Mouse (Mus musculus): ENCODE results near the gene Dzip1l. TPM values are rescaled to one million over a fixed set of nuclear protein-coding genes. Genes with fewer than 3 reads are reported as not detected.

Dzip1l gene
- polyA plus RNA-seq, 1 experiment from 2014 or later, result 31.7 TPM

- 55% methylated on average over 4 of the region's 4 CpGs for WGBS
- no peak for ATAC-seq (ENCODE audit: insufficient number of reproducible peaks, insufficient read depth, low FRiP score, low TSS enrichment, low read depth)
- Histone ChIP-seq H3K4me1 (peaks cover 34% of the 10 kb centered on the region), H3K36me3 (peaks cover 13% of the 10 kb centered on the region; the same call in 1 of the 2 replicates), H3K9ac (peak overlapping the region; percentile 84; the same call in 1 of the 2 replicates), H3K27ac (peak overlapping the region; percentile 98; the same call in 1 of the 2 replicates), H3K27me3 (no peaks in the 10 kb centered on the region), H3K4me3 (no peak overlapping the region), H3K9me3 (no peaks in the 10 kb centered on the region), H3K4me2 (peak overlapping the region; percentile 84; the same call in 1 of the 2 replicates)
Measured at GRCm38 (mm10) chr9:99628581-99628980, 715 bp upstream of the Dzip1l start.

DNA sequence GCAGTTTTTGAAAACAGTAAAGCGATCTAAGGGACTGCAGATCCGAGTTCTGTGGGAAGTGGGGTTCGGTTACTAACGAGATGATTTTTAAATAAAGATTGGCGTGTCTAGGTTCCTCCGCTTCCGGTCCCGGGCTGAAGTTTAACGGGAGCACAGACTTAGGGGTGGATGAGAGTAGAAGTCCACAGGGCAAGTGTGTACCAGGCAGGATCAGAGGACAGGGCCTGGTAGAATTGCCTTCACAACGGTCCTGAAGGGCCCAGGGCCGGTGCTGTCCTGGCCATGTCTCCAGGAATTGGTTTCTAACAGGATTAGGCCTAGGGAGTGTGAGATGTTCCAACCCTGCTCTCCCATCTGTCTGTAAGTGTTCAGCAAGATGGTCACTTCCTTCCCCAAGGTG is 775 bp downstream of the Dzip1l start:
- Histone ChIP-seq H3K4me1 (peaks cover 34% of the 10 kb centered on the region), H3K27me3 (no peaks in the 10 kb centered on the region), H3K4me2 (peak overlapping the region; percentile 84), H3K27ac (peak overlapping the region; percentile 98), H3K9ac (peak overlapping the region; percentile 84), H3K4me3 (peak overlapping the region; percentile 67), H3K9me3 (no peaks in the 10 kb centered on the region), H3K36me3 (peaks cover 28% of the 10 kb centered on the region)
- WGBS, result under 1% methylated on average over 11 of the region's 11 CpGs
- no peak for ATAC-seq (ENCODE audit: insufficient number of reproducible peaks, insufficient read depth, low FRiP score, low TSS enrichment, low read depth)

GRCm38 (mm10) chr9:99630528-99631125 is 1.3 kb downstream of the Dzip1l start:
- WGBS, result 39% methylated on average over 9 of the region's 9 CpGs
- H3K9ac ChIP-seq, result peak overlapping the region; percentile 84
- no peak for ATAC-seq (ENCODE audit: insufficient number of reproducible peaks, insufficient read depth, low FRiP score, low TSS enrichment, low read depth)

DNA sequence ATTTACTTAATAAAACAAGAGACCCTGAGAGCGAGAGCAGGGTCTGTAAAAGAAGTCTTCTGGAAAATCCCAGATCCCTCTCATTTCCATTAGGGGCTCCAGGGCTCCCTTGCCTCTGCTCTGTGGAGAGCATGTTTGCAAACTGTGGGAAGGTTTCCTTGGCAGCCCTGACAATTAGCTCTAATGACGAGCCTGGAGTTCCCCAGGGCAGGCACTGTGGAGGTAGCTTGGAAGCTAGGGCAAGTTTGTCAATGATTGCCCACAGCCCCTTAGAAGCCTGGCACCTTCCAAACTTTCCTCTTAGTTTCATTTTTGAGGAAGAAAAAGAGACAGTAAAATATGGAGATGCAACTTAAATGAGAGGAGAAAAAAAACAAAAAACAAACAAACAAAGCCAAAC is 2.5 kb downstream of the Dzip1l start:
- 31% methylated on average over 2 of the region's 2 CpGs for WGBS
- ATAC-seq (ENCODE audit: insufficient number of reproducible peaks, insufficient read depth, low FRiP score, low TSS enrichment, low read depth), result no peak
- peak overlapping the region; percentile 49; the same call in 1 of the 2 replicates for H3K9ac ChIP-seq
- H3K9me3 ChIP-seq, result no peaks in the 10 kb centered on the region
- H3K4me2 ChIP-seq, result peak overlapping the region; percentile 84
- peaks cover 45% of the 10 kb centered on the region for H3K36me3 ChIP-seq
- H3K4me1 ChIP-seq, result peaks cover 34% of the 10 kb centered on the region
- H3K27ac ChIP-seq, result peak overlapping the region; percentile 39; the same call in 1 of the 2 replicates
- H3K4me3 ChIP-seq, result peak overlapping the region; percentile 12; the same call in 1 of the 2 replicates
- H3K27me3 ChIP-seq, result no peaks in the 10 kb centered on the region

More at GRCm38 (mm10) chr9:99630528-99631125, 1.3 kb downstream of the Dzip1l start:
- H3K4me2 ChIP-seq, result peak overlapping the region; percentile 84
- peaks cover 33% of the 10 kb centered on the region for H3K36me3 ChIP-seq
- peak overlapping the region; percentile 98 for H3K27ac ChIP-seq
- peak overlapping the region; percentile 67 for H3K4me3 ChIP-seq
- no peaks in the 10 kb centered on the region for H3K27me3 ChIP-seq
- H3K4me1 ChIP-seq, result peaks cover 34% of the 10 kb centered on the region
- H3K9me3 ChIP-seq, result no peaks in the 10 kb centered on the region

DNA sequence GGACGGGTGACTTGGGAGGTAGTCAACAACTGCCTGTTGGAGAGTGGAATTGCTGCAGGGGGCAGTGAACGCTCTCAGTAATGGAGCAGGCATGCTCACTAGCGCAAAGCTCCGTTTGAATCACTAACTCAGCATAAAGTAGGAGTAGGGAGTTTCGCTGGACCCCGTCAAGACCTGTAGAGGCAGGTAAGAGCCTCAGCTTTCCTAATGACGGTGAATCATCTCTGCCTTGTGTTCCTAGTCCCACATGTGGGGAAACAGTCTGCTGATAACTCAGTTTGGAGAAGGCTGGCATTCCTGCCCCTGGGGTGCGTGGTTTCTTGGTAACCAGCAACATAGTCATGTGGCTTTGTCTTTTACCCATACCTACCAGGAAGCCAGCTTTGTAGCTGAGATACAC is 3.0 kb downstream of the Dzip1l start:
- peaks cover 50% of the 10 kb centered on the region for H3K36me3 ChIP-seq
- 0 out of 2 replicates have a peak overlapping the region, but pooled peaks have one; percentile 12 for H3K4me3 ChIP-seq
- peaks cover 34% of the 10 kb centered on the region for H3K4me1 ChIP-seq
- 42% methylated on average over 8 of the region's 8 CpGs for WGBS
- ATAC-seq (ENCODE audit: insufficient number of reproducible peaks, insufficient read depth, low FRiP score, low TSS enrichment, low read depth), result no peak
- peak overlapping the region; percentile 84 for H3K4me2 ChIP-seq
- no peaks in the 10 kb centered on the region for H3K27me3 ChIP-seq
- no peaks in the 10 kb centered on the region for H3K9me3 ChIP-seq
- H3K27ac ChIP-seq, result peak overlapping the region; percentile 23; the same call in 1 of the 2 replicates
- H3K9ac ChIP-seq, result peak overlapping the region; percentile 2; the same call in 1 of the 2 replicates

DNA sequence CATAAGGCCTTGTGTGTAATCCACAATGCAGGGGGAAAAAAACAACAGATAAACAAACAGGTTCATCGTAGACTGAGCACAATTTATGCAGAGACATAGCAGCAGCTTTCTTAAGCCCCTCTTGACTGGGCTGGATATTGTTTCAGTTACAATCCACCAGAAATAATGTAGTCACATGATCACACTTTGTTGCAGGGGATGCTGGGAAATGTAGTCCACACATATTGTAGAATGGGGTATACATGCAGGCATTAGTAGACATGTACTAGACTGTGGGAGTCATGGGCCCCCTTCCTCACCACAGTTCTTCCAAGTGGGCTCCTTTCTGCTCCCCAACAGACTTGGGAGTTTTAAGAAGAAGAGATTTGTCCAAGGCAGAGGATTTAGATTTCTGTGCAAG is 7.5 kb downstream of the Dzip1l start:
- H3K27me3 ChIP-seq, result no peaks in the 10 kb centered on the region
- H3K27ac ChIP-seq, result no peak overlapping the region
- no peaks in the 10 kb centered on the region for H3K9me3 ChIP-seq
- no peak overlapping the region for H3K4me3 ChIP-seq
- H3K36me3 ChIP-seq, result peaks cover 85% of the 10 kb centered on the region
- H3K9ac ChIP-seq, result no peak overlapping the region
- H3K4me2 ChIP-seq, result no peak overlapping the region
- no peak for ATAC-seq (ENCODE audit: insufficient number of reproducible peaks, insufficient read depth, low FRiP score, low TSS enrichment, low read depth)
- peaks cover 14% of the 10 kb centered on the region for H3K4me1 ChIP-seq
- 74% methylated on average over 1 of the region's 1 CpGs for WGBS

DNA sequence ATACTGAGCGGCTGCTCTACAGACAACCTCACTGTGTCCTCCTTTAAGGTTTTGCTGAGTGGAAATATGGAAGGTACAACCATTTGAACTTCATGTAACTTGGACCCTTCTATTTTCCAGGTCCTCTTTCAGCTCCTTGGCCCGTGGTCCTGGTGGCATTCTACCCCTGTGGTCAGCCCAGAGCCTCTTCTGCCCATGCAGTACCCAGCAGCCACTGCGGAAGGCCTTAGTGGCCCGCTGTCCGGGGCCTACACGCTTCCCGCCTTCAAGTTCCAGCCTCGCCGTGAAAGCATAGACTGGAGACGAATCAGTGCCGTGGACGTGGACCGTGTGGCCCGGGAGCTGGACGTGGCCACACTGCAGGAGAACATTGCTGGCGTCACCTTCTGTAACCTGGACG is 7.9 kb downstream of the Dzip1l start:
- Histone ChIP-seq H3K4me2 (no peak overlapping the region), H3K9ac (no peak overlapping the region), H3K9me3 (no peaks in the 10 kb centered on the region), H3K4me3 (no peak overlapping the region), H3K27ac (no peak overlapping the region), H3K36me3 (peaks cover 89% of the 10 kb centered on the region), H3K27me3 (no peaks in the 10 kb centered on the region), H3K4me1 (peaks cover 10% of the 10 kb centered on the region)
- WGBS, result 96% methylated on average over 17 of the region's 17 CpGs
- ATAC-seq (ENCODE audit: insufficient number of reproducible peaks, insufficient read depth, low FRiP score, low TSS enrichment, low read depth), result no peak

DNA sequence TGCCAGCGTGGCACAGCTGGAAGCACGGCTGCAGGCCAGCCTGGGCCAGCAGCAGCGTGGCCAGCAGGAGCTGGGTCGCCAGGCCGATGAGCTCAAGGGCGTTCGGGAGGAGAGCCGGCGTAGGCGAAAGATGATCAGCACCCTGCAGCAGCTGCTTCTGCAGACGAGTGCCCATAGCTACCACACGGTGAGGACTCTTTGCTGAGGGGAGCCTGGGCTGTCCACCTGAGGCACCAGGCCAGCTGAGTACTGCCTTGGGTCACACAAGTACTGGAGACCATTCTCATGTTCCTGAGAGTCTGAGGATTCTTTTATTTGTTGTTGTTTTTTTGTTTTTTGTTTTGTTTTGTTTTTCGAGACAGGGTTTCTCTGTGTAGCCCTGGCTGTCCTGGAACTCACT is 8.4 kb downstream of the Dzip1l start:
- WGBS, result 93% methylated on average over 13 of the region's 13 CpGs

DNA sequence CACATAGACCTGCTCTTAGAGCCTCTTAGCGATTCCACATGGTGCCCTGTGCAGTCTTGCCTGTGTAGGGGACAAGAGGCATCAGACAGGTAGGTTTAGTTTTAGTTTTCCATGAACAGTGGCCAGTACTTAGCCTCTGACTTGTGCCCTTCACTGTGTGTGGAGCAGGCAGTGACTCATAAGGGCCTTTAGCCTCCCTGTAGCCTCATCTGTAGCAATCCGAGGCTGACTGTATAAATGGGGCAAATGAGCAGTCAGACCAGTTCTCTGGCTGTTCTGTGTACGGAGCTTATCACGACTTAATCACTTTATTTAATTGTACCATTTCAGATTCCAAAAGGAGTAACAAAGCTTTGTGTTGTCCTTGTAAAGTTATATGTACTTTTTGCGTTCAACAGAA is 10.7 kb downstream of the Dzip1l start:
- no peak for ATAC-seq (ENCODE audit: insufficient number of reproducible peaks, insufficient read depth, low FRiP score, low TSS enrichment, low read depth)
- Histone ChIP-seq H3K4me3 (no peak overlapping the region), H3K9ac (no peak overlapping the region), H3K9me3 (no peaks in the 10 kb centered on the region), H3K27ac (no peak overlapping the region), H3K4me2 (no peak overlapping the region), H3K4me1 (no peaks in the 10 kb centered on the region), H3K27me3 (no peaks in the 10 kb centered on the region), H3K36me3 (peaks cover 83% of the 10 kb centered on the region)
- 82% methylated on average over 5 of the region's 5 CpGs for WGBS

More for the DNA sequence above, 8.4 kb downstream of the Dzip1l start:
- no peaks in the 10 kb centered on the region for H3K9me3 ChIP-seq
- no peak for ATAC-seq (ENCODE audit: insufficient number of reproducible peaks, insufficient read depth, low FRiP score, low TSS enrichment, low read depth)
- H3K27me3 ChIP-seq, result no peaks in the 10 kb centered on the region
- no peak overlapping the region for H3K27ac ChIP-seq
- peaks cover 89% of the 10 kb centered on the region for H3K36me3 ChIP-seq
- peaks cover 5% of the 10 kb centered on the region; the same call in 1 of the 2 replicates for H3K4me1 ChIP-seq
- H3K4me2 ChIP-seq, result no peak overlapping the region
- no peak overlapping the region for H3K9ac ChIP-seq
- no peak overlapping the region for H3K4me3 ChIP-seq

DNA sequence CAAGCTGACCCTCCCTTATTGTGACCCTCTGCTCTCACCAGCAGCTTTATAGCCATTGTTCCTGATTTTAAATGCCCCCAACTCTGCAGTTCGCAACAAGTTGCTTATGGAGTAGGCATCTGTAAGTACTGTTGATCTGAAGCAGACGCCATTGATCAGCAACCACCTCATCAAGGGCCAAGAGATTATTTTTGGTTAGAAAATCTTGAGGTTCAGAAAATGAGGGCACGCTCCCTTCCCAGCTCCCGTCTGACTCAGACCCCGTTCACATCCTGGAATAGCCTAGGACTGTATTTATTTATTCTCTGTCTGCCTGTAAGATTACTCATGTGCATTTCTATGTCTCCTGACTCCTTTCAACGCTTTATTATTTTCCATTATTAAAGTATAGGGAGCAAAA is 16.1 kb downstream of the Dzip1l start:
- Histone ChIP-seq H3K9ac (no peak overlapping the region), H3K4me2 (no peak overlapping the region), H3K4me1 (no peaks in the 10 kb centered on the region), H3K4me3 (no peak overlapping the region), H3K27ac (no peak overlapping the region), H3K27me3 (no peaks in the 10 kb centered on the region), H3K36me3 (peaks cover 84% of the 10 kb centered on the region), H3K9me3 (no peaks in the 10 kb centered on the region)
- 91% methylated on average over 6 of the region's 6 CpGs for WGBS
- no peak for ATAC-seq (ENCODE audit: insufficient number of reproducible peaks, insufficient read depth, low FRiP score, low TSS enrichment, low read depth)

DNA sequence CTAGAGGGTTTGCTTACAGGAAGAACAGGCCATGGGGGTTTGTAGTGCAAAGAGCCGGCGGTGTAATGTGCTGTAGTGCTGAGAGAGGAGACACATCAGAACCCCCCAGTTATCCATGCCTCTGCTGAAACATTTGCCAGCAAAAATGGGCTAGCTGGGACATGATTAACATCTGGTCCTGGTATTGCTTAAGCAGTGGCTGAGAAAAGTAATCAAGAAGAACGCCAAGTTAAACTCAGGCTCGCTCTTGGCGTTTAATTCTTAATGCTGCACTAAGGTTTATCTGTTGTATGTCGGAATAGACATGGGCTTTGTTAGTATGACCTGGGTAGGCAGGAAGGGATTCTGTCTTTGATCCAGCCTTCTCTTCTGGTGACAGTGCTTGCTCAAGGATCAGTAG is 16.8 kb downstream of the Dzip1l start:
- no peak overlapping the region for H3K9ac ChIP-seq
- no peak overlapping the region for H3K4me2 ChIP-seq
- no peak for ATAC-seq (ENCODE audit: insufficient number of reproducible peaks, insufficient read depth, low FRiP score, low TSS enrichment, low read depth)
- H3K27me3 ChIP-seq, result no peaks in the 10 kb centered on the region
- no peaks in the 10 kb centered on the region for H3K4me1 ChIP-seq
- H3K27ac ChIP-seq, result no peak overlapping the region
- 90% methylated on average over 6 of the region's 6 CpGs for WGBS
- no peaks in the 10 kb centered on the region for H3K9me3 ChIP-seq
- peaks cover 88% of the 10 kb centered on the region for H3K36me3 ChIP-seq
- H3K4me3 ChIP-seq, result no peak overlapping the region

GRCm38 (mm10) chr9:99660756-99661155 is 31.5 kb downstream of the Dzip1l start:
- Histone ChIP-seq H3K4me3 (no peak overlapping the region), H3K9me3 (no peaks in the 10 kb centered on the region), H3K4me1 (no peaks in the 10 kb centered on the region), H3K27me3 (no peaks in the 10 kb centered on the region), H3K4me2 (no peak overlapping the region), H3K36me3 (peaks cover 81% of the 10 kb centered on the region), H3K27ac (no peak overlapping the region), H3K9ac (no peak overlapping the region)
- whole genome bisulfite sequencing, result 83% methylated on average over 10 of the region's 10 CpGs
- ATAC-seq (ENCODE audit: insufficient number of reproducible peaks, insufficient read depth, low FRiP score, low TSS enrichment, low read depth), result no peak
